Mouse (Mus musculus) limb, embryonic 10.5 days (tissue): ENCODE results near the gene Rnf44. TPM values are rescaled to one million over a fixed set of nuclear protein-coding genes. Genes with fewer than 3 reads are reported as not detected.

Experiments used
- DNase-seq: peaks from one replicate; pipeline ENCODE4 v3.0.0-alpha.2; 2017; ENCODE audit warnings: low spot score
- H3K27ac ChIP-seq: fragments of 300-500 bp; sonication (generic); 2 replicates; pipeline ENCODE4 v1.5.1; 2016; ENCODE audit warnings: mild to moderate bottlenecking
- H3K27me3 ChIP-seq: fragments of 300-500 bp; sonication (generic); 2 replicates; pipeline ENCODE4 v1.6.1; 2016; ENCODE audit warnings: low read depth, mild to moderate bottlenecking; ENCODE audit not compliant: poor library complexity, severe bottlenecking
- H3K36me3 ChIP-seq: fragments of 300-500 bp; sonication (generic); 2 replicates; pipeline ENCODE4 v1.6.1; 2016; ENCODE audit warnings: mild to moderate bottlenecking, moderate library complexity
- H3K4me1 ChIP-seq: fragments of 300-500 bp; sonication (generic); 2 replicates; pipeline ENCODE4 v1.6.1; 2016
- H3K4me3 ChIP-seq: fragments of 300-500 bp; sonication (generic); 2 replicates; pipeline ENCODE4 v1.5.1; 2016; ENCODE audit warnings: mild to moderate bottlenecking, moderate library complexity
- H3K9me3 ChIP-seq: fragments of 300-500 bp; sonication (generic); replicated peaks from 2 replicates; pipeline ENCODE4 v1.6.1; 2016; ENCODE audit warnings: mild to moderate bottlenecking
- WGBS: fragments of 180-500 bp; shearing (Covaris S2); methylation state at CpG from one replicate; pipeline ENCODE4 v1.1.7; 2016; 5-methylcytosine and 5-hydroxymethylcytosine counted together
- polyA plus RNA-seq: library from polyadenylated mRNA; unstranded; fragments of >200 nt; fragmentation: Nextera tagmentation; extraction: Ambion mirVana; gene quantifications from 2 replicates; pipeline ENCODE4 v1.2.1, GENCODE M21; 2016

The Rnf44 gene
- 104 and 135 TPM in 2 replicates for polyA plus RNA-seq

- peak within 1 kb of the TSS; percentile 92 for H3K4me3 ChIP-seq
- H3K27me3 ChIP-seq: no peaks in the 10 kb centered on the region
- peak; percentile 100 for DNase-seq
- H3K27ac ChIP-seq: peak within 1 kb of the TSS; percentile 94
- no peaks in the 10 kb centered on the region for H3K9me3 ChIP-seq
- WGBS: under 1% methylated on average over 90 of the region's 92 CpGs
- peaks cover 29% of the 10 kb centered on the region for H3K4me1 ChIP-seq
- H3K36me3 ChIP-seq: 0 out of 2 replicates have a peak, but pooled peaks cover 5% of the 10 kb centered on the region
These were observed at the start of gene Rnf44 for GRCm38 (mm10) chr13:54693558-54694347. Rnf44 (minus strand) TSS chr13:54693907.

DNA sequence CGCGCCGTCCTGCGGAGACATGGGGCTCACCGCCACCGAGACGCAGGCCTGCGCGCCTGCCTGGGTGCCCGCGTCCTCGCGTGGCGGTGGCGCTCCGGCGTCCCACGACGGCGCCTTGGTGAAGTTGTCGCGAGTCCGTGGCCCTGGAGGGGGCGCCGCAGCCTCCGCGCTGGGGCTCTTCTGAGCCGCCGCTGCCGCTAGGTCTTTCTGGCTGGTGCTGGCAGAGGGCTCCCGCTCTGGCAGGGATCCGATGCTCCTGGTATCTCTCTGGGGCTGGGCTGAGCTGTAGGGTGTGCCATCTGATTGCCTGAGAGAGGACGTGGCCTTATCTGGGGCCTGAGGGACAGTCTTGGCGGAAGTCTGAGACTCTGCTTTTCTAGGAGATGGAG is 44.5 kb upstream of the Rnf44 start:
- H3K36me3 ChIP-seq: no peaks in the 10 kb centered on the region
- H3K27me3 ChIP-seq: peaks cover 90% of the 10 kb centered on the region
- 5% methylated on average over 34 of the region's 34 CpGs for WGBS
- peak overlapping the region; percentile 50 for H3K4me3 ChIP-seq
- no peaks in the 10 kb centered on the region for H3K9me3 ChIP-seq
- no peak for DNase-seq
- peaks cover 17% of the 10 kb centered on the region for H3K4me1 ChIP-seq
- no peak overlapping the region for H3K27ac ChIP-seq

DNA sequence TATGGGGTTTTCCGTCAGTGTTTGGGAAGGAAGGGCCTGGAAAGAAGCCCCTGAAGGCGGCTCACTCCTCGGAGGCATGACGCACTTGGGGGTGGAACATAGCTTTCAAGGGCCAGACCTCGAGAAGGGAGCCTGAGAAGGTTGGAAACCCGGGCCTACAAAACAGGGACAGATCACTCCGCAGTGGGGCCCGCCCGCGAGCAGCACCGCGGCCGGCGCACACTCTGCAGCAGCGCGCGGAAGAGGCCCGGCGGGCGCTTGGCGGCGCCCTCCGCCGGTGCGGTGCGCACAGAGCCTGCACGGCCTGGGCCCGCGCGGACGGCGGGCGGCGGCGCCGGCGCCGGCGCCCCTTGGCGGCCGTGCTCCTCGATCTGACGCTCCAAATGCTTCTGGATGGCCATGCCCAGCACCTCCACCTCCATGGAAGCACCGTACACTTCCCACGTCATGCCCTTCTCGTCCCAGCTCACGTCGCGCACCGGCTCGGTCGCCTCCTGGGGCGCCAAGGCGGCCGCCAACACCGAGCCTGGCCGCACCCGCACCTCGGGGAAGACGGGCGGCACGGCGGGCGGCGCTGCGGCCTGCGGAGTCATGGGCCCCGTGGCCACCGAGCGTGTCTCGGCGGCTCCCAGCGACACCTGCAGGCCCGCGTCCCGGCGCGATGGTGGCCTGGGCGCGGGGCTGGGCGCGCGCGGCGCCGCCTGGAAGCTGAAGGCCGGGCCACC is 43.9 kb upstream of the Rnf44 start:
- Histone ChIP-seq H3K4me1 (peaks cover 17% of the 10 kb centered on the region), H3K36me3 (no peaks in the 10 kb centered on the region), H3K27me3 (peaks cover 87% of the 10 kb centered on the region), H3K4me3 (peak overlapping the region; percentile 50), H3K27ac (no peak overlapping the region), H3K9me3 (no peaks in the 10 kb centered on the region)
- WGBS: 2% methylated on average over 87 of the region's 87 CpGs
- DNase-seq: peak; percentile 63

DNA sequence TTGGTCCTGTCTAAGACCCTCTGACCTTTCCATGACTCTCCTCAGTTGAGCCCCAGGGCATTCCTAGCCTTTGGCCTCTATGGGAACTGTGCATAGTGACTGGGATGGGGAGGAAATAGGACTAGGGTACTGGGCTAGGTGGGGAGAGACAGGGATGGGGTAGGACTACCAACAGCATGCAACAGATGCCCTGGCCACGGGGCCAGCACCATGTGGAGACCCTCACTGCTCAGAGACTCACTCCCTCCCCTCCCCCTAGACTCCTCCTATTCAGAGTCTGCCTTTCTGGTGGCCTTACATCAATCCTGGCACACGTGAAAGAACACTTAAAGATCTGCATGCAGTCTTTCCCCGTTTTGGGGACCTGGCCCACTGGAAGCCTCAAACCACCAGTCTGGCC is 43.2 kb upstream of the Rnf44 start:
- DNase-seq: no peak
- no peaks in the 10 kb centered on the region for H3K9me3 ChIP-seq
- peaks cover 81% of the 10 kb centered on the region for H3K27me3 ChIP-seq
- H3K27ac ChIP-seq: no peak overlapping the region
- peak overlapping the region; percentile 50; the same call in 1 of the 2 replicates for H3K4me3 ChIP-seq
- 24% methylated on average over 3 of the region's 3 CpGs for WGBS
- H3K36me3 ChIP-seq: no peaks in the 10 kb centered on the region
- H3K4me1 ChIP-seq: peaks cover 17% of the 10 kb centered on the region

GRCm38 (mm10) chr13:54726131-54726530 is 32.4 kb upstream of the Rnf44 start:
- WGBS: 78% methylated on average over 11 of the region's 11 CpGs
- H3K9me3 ChIP-seq: no peaks in the 10 kb centered on the region

GRCm38 (mm10) chr13:54723143-54723542 is 29.4 kb upstream of the Rnf44 start:
- Histone ChIP-seq H3K4me3 (no peak overlapping the region), H3K27ac (no peak overlapping the region), H3K36me3 (no peaks in the 10 kb centered on the region), H3K4me1 (no peaks in the 10 kb centered on the region), H3K9me3 (no peaks in the 10 kb centered on the region), H3K27me3 (no peaks in the 10 kb centered on the region)
- 93% methylated on average over 3 of the region's 3 CpGs for WGBS
- no peak for DNase-seq

More at GRCm38 (mm10) chr13:54726131-54726530, 32.4 kb upstream of the Rnf44 start:
- no peak overlapping the region for H3K27ac ChIP-seq
- no peaks in the 10 kb centered on the region for H3K27me3 ChIP-seq
- H3K4me1 ChIP-seq: no peaks in the 10 kb centered on the region
- H3K4me3 ChIP-seq: no peak overlapping the region
- H3K36me3 ChIP-seq: no peaks in the 10 kb centered on the region
- no peak for DNase-seq

- H3K4me3 ChIP-seq: no peak overlapping the region
- no peaks in the 10 kb centered on the region for H3K9me3 ChIP-seq
- no peaks in the 10 kb centered on the region for H3K36me3 ChIP-seq
- no peaks in the 10 kb centered on the region for H3K27me3 ChIP-seq
- 3% methylated on average over 5 of the region's 5 CpGs for WGBS
- H3K27ac ChIP-seq: no peak overlapping the region
- peak; percentile 75 for DNase-seq
- no peaks in the 10 kb centered on the region for H3K4me1 ChIP-seq
These were observed 23.2 kb upstream of the Rnf44 start for GRCm38 (mm10) chr13:54716916-54717315.

DNA sequence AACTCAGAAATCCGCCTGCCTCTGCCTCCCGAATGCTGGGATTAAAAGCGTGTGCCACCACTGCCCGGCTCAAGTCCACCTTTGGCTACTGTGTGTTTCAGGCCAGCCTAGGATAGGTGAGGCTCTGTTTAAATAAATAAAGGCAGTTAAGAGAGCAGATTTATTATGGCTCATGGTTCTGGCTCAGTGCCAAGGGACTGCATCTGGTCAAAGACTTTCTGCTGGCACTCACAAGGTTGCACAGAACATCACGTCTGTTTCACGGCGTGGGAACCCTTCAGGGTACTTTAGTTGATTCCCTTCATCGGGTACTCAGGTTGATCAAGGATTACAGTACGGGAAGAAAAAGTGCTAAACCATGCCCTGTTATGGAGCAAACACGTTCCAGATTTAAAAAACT is 21.3 kb upstream of the Rnf44 start:
- WGBS: 86% methylated on average over 10 of the region's 10 CpGs
- H3K27me3 ChIP-seq: no peaks in the 10 kb centered on the region
- no peak for DNase-seq
- H3K4me1 ChIP-seq: no peaks in the 10 kb centered on the region
- H3K36me3 ChIP-seq: no peaks in the 10 kb centered on the region
- no peak overlapping the region for H3K4me3 ChIP-seq
- H3K27ac ChIP-seq: no peak overlapping the region
- H3K9me3 ChIP-seq: no peaks in the 10 kb centered on the region

GRCm38 (mm10) chr13:54714393-54714792 is 20.7 kb upstream of the Rnf44 start:
- no peak overlapping the region for H3K4me3 ChIP-seq
- DNase-seq: no peak
- 42% methylated on average over 4 of the region's 4 CpGs for WGBS
- H3K27ac ChIP-seq: no peak overlapping the region
- no peaks in the 10 kb centered on the region for H3K27me3 ChIP-seq
- H3K4me1 ChIP-seq: no peaks in the 10 kb centered on the region
- no peaks in the 10 kb centered on the region for H3K36me3 ChIP-seq
- no peaks in the 10 kb centered on the region for H3K9me3 ChIP-seq

DNA sequence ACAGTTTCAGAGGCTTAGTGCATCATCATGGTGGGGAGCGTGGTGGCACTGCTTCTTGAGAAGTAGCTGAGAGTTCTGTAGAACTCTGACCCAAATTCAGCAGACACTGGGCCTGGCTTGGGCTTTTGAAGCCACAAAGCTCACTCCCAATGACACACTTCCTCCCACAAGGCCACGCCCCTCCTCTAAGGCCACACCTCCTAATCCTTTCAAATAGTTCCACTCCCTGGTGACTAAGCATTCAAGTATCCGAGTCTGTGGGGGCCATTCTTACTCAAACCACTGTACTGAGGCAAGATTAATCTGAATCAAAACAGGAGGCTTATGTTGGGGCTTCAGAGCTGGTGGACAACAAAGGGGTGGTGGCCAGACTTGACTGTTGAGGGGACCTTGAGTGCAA is 17.2 kb upstream of the Rnf44 start:
- no peaks in the 10 kb centered on the region for H3K27me3 ChIP-seq
- WGBS: 85% methylated on average over 3 of the region's 3 CpGs
- DNase-seq: no peak
- H3K36me3 ChIP-seq: no peaks in the 10 kb centered on the region
- no peak overlapping the region for H3K27ac ChIP-seq
- H3K4me1 ChIP-seq: no peaks in the 10 kb centered on the region
- no peaks in the 10 kb centered on the region for H3K9me3 ChIP-seq
- H3K4me3 ChIP-seq: no peak overlapping the region

- Histone ChIP-seq H3K4me1 (no peaks in the 10 kb centered on the region), H3K36me3 (no peaks in the 10 kb centered on the region), H3K27ac (no peak overlapping the region), H3K27me3 (no peaks in the 10 kb centered on the region), H3K4me3 (no peak overlapping the region), H3K9me3 (no peaks in the 10 kb centered on the region)
- WGBS: 52% methylated on average over 6 of the region's 6 CpGs
- no peak for DNase-seq
These were observed 11.2 kb upstream of the Rnf44 start for GRCm38 (mm10) chr13:54704890-54705289.

DNA sequence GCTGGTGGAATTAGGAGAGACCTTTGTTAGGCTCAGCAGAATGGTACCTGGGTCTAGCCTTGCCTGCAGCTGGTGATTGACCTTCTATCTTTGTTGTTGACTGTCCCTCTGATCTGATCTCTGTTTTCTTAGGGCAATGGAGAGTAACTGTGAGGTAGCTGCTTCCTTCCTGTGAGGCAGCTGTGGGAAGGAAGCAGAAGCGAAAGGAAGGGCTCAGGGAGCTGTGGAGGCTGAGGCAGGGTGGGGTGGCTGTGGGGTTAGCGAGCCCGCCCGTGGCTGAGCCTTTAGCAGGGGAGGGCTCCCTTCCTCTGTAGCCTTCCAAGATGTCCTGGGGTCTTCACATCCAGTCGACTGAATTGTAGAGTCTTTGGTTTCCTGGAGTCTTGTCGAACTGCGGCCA is 8.8 kb upstream of the Rnf44 start:
- WGBS: 72% methylated on average over 7 of the region's 7 CpGs
- H3K27me3 ChIP-seq: no peaks in the 10 kb centered on the region
- DNase-seq: no peak
- no peak overlapping the region for H3K27ac ChIP-seq
- no peaks in the 10 kb centered on the region for H3K4me1 ChIP-seq
- H3K9me3 ChIP-seq: no peaks in the 10 kb centered on the region
- no peak overlapping the region for H3K4me3 ChIP-seq
- no peaks in the 10 kb centered on the region for H3K36me3 ChIP-seq

GRCm38 (mm10) chr13:54701243-54701642 is 7.5 kb upstream of the Rnf44 start, which contains the start of gene Cdhr2:
Cdhr2 (plus strand) TSS chr13:54701461.
- WGBS: 75% methylated on average over 5 of the region's 5 CpGs
- no peaks in the 10 kb centered on the region for H3K27me3 ChIP-seq

More at GRCm38 (mm10) chr13:54701243-54701642, 7.5 kb upstream of the Rnf44 start, which contains the start of gene Cdhr2:
- no peak for DNase-seq
- H3K36me3 ChIP-seq: no peaks in the 10 kb centered on the region
- no peaks in the 10 kb centered on the region for H3K4me1 ChIP-seq
- H3K4me3 ChIP-seq: no peak within 1 kb of the TSS
- H3K27ac ChIP-seq: no peak within 1 kb of the TSS
- H3K9me3 ChIP-seq: no peaks in the 10 kb centered on the region
